Mouse (Mus musculus): ENCODE results near the gene Cacna1d. TPM values are rescaled to one million over a fixed set of nuclear protein-coding genes. Genes with fewer than 3 reads are reported as not detected.

Gene Cacna1d
- polyA plus RNA-seq, 1 experiment from 2014 or later: 11.5 TPM

DNA sequence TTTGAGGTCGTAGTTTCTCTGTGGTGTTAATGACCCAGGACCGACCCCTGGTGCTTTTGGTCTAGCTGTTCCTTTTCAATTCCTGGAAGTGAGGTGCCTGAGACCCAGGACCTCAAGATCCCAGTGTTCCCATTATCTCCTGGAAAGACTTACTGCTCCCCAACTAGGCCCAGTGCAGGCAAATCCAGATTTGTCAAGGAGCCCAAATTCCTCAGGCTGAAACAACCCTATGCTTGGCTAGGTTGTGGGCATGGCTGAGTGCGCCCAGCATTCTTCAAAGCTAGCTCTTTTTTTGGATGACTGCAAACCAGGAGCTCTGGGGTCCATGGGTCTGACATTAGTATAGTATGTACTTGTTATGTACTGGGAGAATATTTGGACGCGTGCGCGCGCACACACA is 471.9 kb downstream of the Cacna1d start:
- H3K4me2 ChIP-seq: no peak overlapping the region
- no peaks in the 10 kb centered on the region for H3K27me3 ChIP-seq (replicated peaks)
- no peaks in the 10 kb centered on the region for H3K36me3 ChIP-seq
- no peak overlapping the region for H3K27ac ChIP-seq (replicated peaks)
- no peak overlapping the region for H3K9ac ChIP-seq (replicated peaks)
- no peaks in the 10 kb centered on the region for H3K9me3 ChIP-seq (replicated peaks)
- ATAC-seq (ENCODE audit: low FRiP score): no peak
- no peaks in the 10 kb centered on the region for H3K4me1 ChIP-seq
- 96% methylated on average over 8 of the region's 8 CpGs for WGBS
- H3K4me3 ChIP-seq (replicated peaks): no peak overlapping the region

- Histone ChIP-seq H3K4me2 (no peak overlapping the region), H3K9ac (replicated peaks) (no peak overlapping the region), H3K4me3 (replicated peaks) (no peak overlapping the region), H3K4me1 (no peaks in the 10 kb centered on the region), H3K27ac (replicated peaks) (no peak overlapping the region), H3K27me3 (replicated peaks) (no peaks in the 10 kb centered on the region), H3K36me3 (no peaks in the 10 kb centered on the region), H3K9me3 (replicated peaks) (no peaks in the 10 kb centered on the region)
- 91% methylated on average over 6 of the region's 6 CpGs for WGBS
- ATAC-seq (ENCODE audit: low FRiP score): no peak
These were observed 472.4 kb downstream of the Cacna1d start for GRCm38 (mm10) chr14:30018846-30019245.

DNA sequence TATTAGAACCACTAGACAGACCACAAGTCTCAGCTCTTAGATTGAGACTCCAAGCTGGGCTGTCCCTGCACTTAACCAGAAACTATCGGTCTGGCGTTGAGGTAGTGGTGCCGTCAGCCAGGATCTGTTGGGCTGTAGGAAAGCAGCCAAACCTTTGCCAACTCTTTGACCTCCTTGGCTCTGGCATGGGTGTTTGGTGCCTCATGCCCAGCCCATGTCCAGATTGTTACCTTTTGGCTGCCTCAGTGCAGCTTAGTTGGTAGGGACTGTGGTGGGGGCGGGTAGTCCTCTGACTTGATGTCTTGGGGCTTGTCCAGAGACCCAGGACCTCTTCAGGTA is 472.8 kb downstream of the Cacna1d start:
- H3K4me2 ChIP-seq: no peak overlapping the region
- H3K36me3 ChIP-seq: no peaks in the 10 kb centered on the region
- no peak overlapping the region for H3K4me3 ChIP-seq (replicated peaks)
- no peaks in the 10 kb centered on the region for H3K9me3 ChIP-seq (replicated peaks)
- no peaks in the 10 kb centered on the region for H3K27me3 ChIP-seq (replicated peaks)
- H3K9ac ChIP-seq (replicated peaks): no peak overlapping the region
- H3K27ac ChIP-seq (replicated peaks): no peak overlapping the region
- no peak for ATAC-seq (ENCODE audit: low FRiP score)
- 96% methylated on average over 4 of the region's 4 CpGs for WGBS
- H3K4me1 ChIP-seq: no peaks in the 10 kb centered on the region

DNA sequence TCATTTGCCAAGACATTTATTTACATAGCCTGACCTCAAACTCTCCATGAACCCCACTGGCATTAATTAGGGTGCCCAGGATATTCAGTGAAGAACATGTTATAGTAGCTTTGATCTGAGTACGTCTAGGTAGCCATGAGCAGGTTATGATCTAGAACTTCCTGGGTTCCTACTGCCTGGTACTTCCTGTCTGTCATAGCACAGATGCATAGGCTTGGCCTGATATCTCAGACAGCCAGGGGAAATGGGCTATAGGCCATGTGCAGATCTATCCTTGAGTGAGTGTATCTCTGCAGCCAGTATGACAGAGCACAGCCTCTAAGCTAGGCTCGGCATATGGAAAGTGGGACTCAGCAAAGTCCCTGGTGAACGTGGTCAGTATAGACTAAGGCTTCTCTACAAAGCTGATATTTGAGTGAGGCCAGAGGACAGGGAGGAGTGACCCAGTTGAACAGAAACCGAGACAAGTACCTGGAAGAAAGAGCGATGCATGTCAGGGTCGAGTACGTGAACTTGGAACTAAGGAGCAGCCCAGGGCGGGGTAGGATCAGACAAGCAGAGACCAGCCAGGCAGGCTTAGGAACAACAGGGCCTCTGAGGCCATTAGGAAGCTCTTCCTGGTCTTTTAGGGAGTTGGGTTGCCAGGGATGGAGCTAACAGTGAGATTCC is 473.3 kb downstream of the Cacna1d start:
- H3K9ac ChIP-seq (replicated peaks): no peak overlapping the region
- H3K27me3 ChIP-seq (replicated peaks): no peaks in the 10 kb centered on the region
- no peak overlapping the region for H3K4me3 ChIP-seq (replicated peaks)
- 94% methylated on average over 8 of the region's 8 CpGs for WGBS
- H3K4me1 ChIP-seq: no peaks in the 10 kb centered on the region
- no peak overlapping the region for H3K27ac ChIP-seq (replicated peaks)
- no peaks in the 10 kb centered on the region for H3K36me3 ChIP-seq
- no peak for ATAC-seq (ENCODE audit: low FRiP score)
- H3K9me3 ChIP-seq (replicated peaks): no peaks in the 10 kb centered on the region
- H3K4me2 ChIP-seq: no peak overlapping the region

DNA sequence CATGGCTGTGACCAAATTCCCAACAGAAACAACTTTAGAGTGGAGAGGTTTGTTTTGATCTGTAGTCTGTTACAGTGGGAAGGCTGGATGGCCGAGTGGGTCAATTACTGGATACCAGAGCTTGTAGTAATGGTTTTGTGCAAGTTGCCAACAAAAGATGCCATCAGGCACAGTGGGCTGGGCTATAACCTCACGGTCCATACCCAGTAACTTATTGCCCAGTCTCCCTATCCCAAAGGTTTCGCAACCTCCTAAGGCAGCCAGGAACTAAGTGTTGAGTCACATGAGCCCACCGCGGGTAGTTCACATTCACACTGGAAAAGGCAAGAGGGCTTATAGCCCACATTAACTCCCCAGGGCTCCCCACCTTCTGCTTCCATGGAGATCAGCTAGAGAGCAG is 474.6 kb downstream of the Cacna1d start:
- no peaks in the 10 kb centered on the region for H3K9me3 ChIP-seq (replicated peaks)
- no peak overlapping the region for H3K9ac ChIP-seq (replicated peaks)
- no peaks in the 10 kb centered on the region for H3K4me1 ChIP-seq
- 83% methylated on average over 5 of the region's 5 CpGs for WGBS
- H3K27ac ChIP-seq (replicated peaks): no peak overlapping the region
- no peak for ATAC-seq (ENCODE audit: low FRiP score)
- no peak overlapping the region for H3K4me2 ChIP-seq
- no peaks in the 10 kb centered on the region for H3K36me3 ChIP-seq
- no peaks in the 10 kb centered on the region for H3K27me3 ChIP-seq (replicated peaks)
- no peak overlapping the region for H3K4me3 ChIP-seq (replicated peaks)

- Histone ChIP-seq H3K27ac (replicated peaks) (no peak overlapping the region), H3K27me3 (replicated peaks) (peaks cover 4% of the 10 kb centered on the region; the same call in 1 of the 2 replicates), H3K4me1 (no peaks in the 10 kb centered on the region), H3K9me3 (replicated peaks) (no peaks in the 10 kb centered on the region), H3K9ac (replicated peaks) (no peak overlapping the region), H3K4me3 (replicated peaks) (no peak overlapping the region), H3K36me3 (no peaks in the 10 kb centered on the region), H3K4me2 (no peak overlapping the region)
- WGBS: 76% methylated on average over 1 of the region's 1 CpGs
- no peak for ATAC-seq (ENCODE audit: low FRiP score)
These were observed 476.2 kb downstream of the Cacna1d start for GRCm38 (mm10) chr14:30015008-30015407.

GRCm38 (mm10) chr14:30014487-30014886 is 476.8 kb downstream of the Cacna1d start:
- H3K9me3 ChIP-seq (replicated peaks): no peaks in the 10 kb centered on the region
- peaks cover 10% of the 10 kb centered on the region; the same call in 1 of the 2 replicates for H3K27me3 ChIP-seq (replicated peaks)
- H3K4me3 ChIP-seq (replicated peaks): no peak overlapping the region
- H3K4me2 ChIP-seq: no peak overlapping the region
- H3K36me3 ChIP-seq: no peaks in the 10 kb centered on the region
- no peak for ATAC-seq (ENCODE audit: low FRiP score)
- WGBS: 56% methylated on average over 10 of the region's 10 CpGs
- no peak overlapping the region for H3K9ac ChIP-seq (replicated peaks)
- 0 out of 2 replicates have a peak, but pooled peaks cover 4% of the 10 kb centered on the region for H3K4me1 ChIP-seq
- no peak overlapping the region for H3K27ac ChIP-seq (replicated peaks)

- H3K9ac ChIP-seq (replicated peaks): no peak overlapping the region
- H3K27ac ChIP-seq (replicated peaks): no peak overlapping the region
- no peaks in the 10 kb centered on the region for H3K9me3 ChIP-seq (replicated peaks)
- no peak for ATAC-seq (ENCODE audit: low FRiP score)
- no peak overlapping the region for H3K4me2 ChIP-seq
- H3K4me3 ChIP-seq (replicated peaks): no peak overlapping the region
- no peaks in the 10 kb centered on the region for H3K36me3 ChIP-seq
- peaks cover 16% of the 10 kb centered on the region for H3K4me1 ChIP-seq
- peaks cover 21% of the 10 kb centered on the region for H3K27me3 ChIP-seq (replicated peaks)
- WGBS: 77% methylated on average over 10 of the region's 10 CpGs
These were observed 479.2 kb downstream of the Cacna1d start for GRCm38 (mm10) chr14:30011886-30012560.

GRCm38 (mm10) chr14:30009864-30010560 is 481.2 kb downstream of the Cacna1d start:
- no peak for ATAC-seq (ENCODE audit: low FRiP score)
- Histone ChIP-seq H3K4me2 (no peak overlapping the region), H3K9me3 (replicated peaks) (no peaks in the 10 kb centered on the region), H3K9ac (replicated peaks) (no peak overlapping the region), H3K4me3 (replicated peaks) (no peak overlapping the region), H3K36me3 (no peaks in the 10 kb centered on the region), H3K27me3 (replicated peaks) (peaks cover 21% of the 10 kb centered on the region), H3K27ac (replicated peaks) (no peak overlapping the region), H3K4me1 (peaks cover 16% of the 10 kb centered on the region)
- WGBS: 77% methylated on average over 10 of the region's 10 CpGs

DNA sequence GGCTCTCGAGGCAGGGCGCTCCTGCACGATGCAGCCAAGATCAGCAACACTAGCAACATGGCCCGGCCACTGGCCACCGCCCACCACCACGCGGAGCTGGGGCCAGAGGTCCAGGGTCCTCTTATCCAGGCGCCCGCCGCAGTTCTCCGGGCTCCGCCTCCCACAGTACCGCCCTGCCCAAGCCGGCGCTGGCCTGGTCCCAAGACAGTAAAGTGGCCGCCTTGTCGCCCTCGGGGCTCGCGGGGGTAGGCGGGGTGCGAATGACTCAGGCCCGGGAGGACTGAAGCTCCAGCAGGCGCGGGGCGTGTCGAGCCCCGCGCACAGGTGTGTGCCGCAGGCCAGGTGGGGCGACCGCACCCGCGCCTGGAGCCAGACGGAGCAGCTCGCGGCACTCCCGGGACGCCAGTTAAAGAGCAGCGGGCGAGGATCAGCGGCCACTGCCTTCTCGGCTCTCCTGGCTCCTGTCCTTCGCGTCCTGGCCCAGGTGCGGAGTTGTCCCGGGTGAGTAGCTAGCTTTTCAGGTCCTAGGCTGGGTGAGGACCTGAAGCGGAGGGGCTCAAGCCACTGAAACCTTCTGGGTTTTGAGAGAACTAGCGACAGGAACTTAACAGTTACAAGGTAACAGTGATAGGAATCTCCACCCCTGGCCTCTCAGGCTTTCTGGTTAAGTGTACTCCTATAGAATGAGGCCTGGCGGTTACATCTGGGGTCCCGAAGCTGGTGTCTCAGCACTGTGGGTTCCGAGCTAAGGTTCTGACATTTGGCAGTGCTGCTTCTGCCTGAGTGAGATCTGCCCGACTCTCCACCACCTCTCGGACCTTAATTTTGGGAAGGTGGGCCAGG is 482.3 kb downstream of the Cacna1d start, which contains the start of the genes Il17rb and Chdh:
TSS of gene Il17rb (minus strand) at position 164 of the 843 bp plus-strand sequence.
TSS of gene Chdh (plus strand) at position 291 of the 843 bp plus-strand sequence.
- Histone ChIP-seq H3K27me3 (replicated peaks) (peaks cover 21% of the 10 kb centered on the region), H3K27ac (replicated peaks) (no peak within 1 kb of the TSS), H3K9me3 (replicated peaks) (no peaks in the 10 kb centered on the region), H3K4me1 (peaks cover 16% of the 10 kb centered on the region), H3K9ac (replicated peaks) (peak within 1 kb of the TSS; percentile 43), H3K4me2 (peak within 1 kb of the TSS; percentile 93), H3K36me3 (no peaks in the 10 kb centered on the region), H3K4me3 (replicated peaks) (peak within 1 kb of the TSS; percentile 42)
- 7% methylated on average over 54 of the region's 54 CpGs for WGBS
- ATAC-seq (ENCODE audit: low FRiP score): peak; percentile 63

GRCm38 (mm10) chr14:29999475-29999811 is 491.8 kb downstream of the Cacna1d start:
- no peak overlapping the region for H3K4me3 ChIP-seq (replicated peaks)
- no peak overlapping the region for H3K9ac ChIP-seq (replicated peaks)
- H3K27ac ChIP-seq (replicated peaks): no peak overlapping the region
- 84% methylated on average over 3 of the region's 3 CpGs for WGBS
- peaks cover 29% of the 10 kb centered on the region for H3K36me3 ChIP-seq
- no peaks in the 10 kb centered on the region for H3K27me3 ChIP-seq (replicated peaks)
- no peaks in the 10 kb centered on the region for H3K4me1 ChIP-seq
- H3K9me3 ChIP-seq (replicated peaks): no peaks in the 10 kb centered on the region
- no peak overlapping the region for H3K4me2 ChIP-seq
- ATAC-seq (ENCODE audit: low FRiP score): no peak
